Mouse (Mus musculus) limb, embryonic 15.5 days (tissue): ENCODE results near the gene Atp7a. TPM values are rescaled to one million over a fixed set of nuclear protein-coding genes. Genes with fewer than 3 reads are reported as not detected.
"Not testable (repeated sequence)": the region's sequence is repeated elsewhere in the genome, so short reads cannot be mapped to it uniquely, and the experiment has no call there.

Experiments
- ATAC-seq: fragments of 200-750 bp; cut with Nextera tagmentation; 2 replicates; pipeline ENCODE4 v1.8.0; 2017; ENCODE audit warnings: low read depth, moderate TSS enrichment; ENCODE audit not compliant: insufficient number of reproducible peaks, low FRiP score, low TSS enrichment
- H3K27ac ChIP-seq: fragments of 300-500 bp; sonication (generic); 2 replicates; pipeline ENCODE4 v1.5.1; 2015; ENCODE audit warnings: moderate library complexity, mild to moderate bottlenecking, inconsistent platforms
- H3K27me3 ChIP-seq: fragments of 300-500 bp; sonication (generic); 2 replicates; pipeline ENCODE4 v1.6.1; 2015; ENCODE audit warnings: inconsistent platforms
- H3K36me3 ChIP-seq: fragments of 300-500 bp; sonication (generic); 2 replicates; pipeline ENCODE4 v1.6.1; 2015; ENCODE audit warnings: inconsistent platforms
- H3K4me1 ChIP-seq: fragments of 300-500 bp; sonication (generic); 2 replicates; pipeline ENCODE4 v1.6.1; 2015; ENCODE audit warnings: inconsistent platforms
- H3K4me2 ChIP-seq: fragments of 300-500 bp; sonication (generic); 2 replicates; pipeline ENCODE4 v1.6.1; 2015; ENCODE audit warnings: mild to moderate bottlenecking, inconsistent platforms
- H3K4me3 ChIP-seq: fragments of 300-500 bp; sonication (generic); 2 replicates; pipeline ENCODE4 v1.5.1; 2015; ENCODE audit warnings: mild to moderate bottlenecking, inconsistent platforms
- H3K9ac ChIP-seq: fragments of 300-500 bp; sonication (generic); 2 replicates; pipeline ENCODE4 v1.6.1; 2015; ENCODE audit warnings: inconsistent platforms
- H3K9me3 ChIP-seq: fragments of 300-500 bp; sonication (generic); 2 replicates; pipeline ENCODE4 v1.6.1; 2016; ENCODE audit warnings: inconsistent platforms
- WGBS: fragments of 180-500 bp; shearing (Covaris S2); methylation state at CpG from one replicate; pipeline ENCODE4 v1.1.7; 2015; 5-methylcytosine and 5-hydroxymethylcytosine counted together
- polyA plus RNA-seq: library from polyadenylated mRNA; unstranded; fragments of >200 nt; fragmentation: Nextera tagmentation; extraction: Ambion mirVana; gene quantifications from 2 replicates; pipeline ENCODE4 v1.2.1, GENCODE M21; 2015

Atp7a gene
- 23.0 and 24.0 TPM in 2 replicates for polyA plus RNA-seq

GRCm38 (mm10) chrX:106026418-106027342 lies at the start of gene Atp7a:
Gene Atp7a (plus strand): TSS chrX:106027276.
- H3K9ac ChIP-seq = peak within 1 kb of the TSS; percentile 32; the same call in 1 of the 2 replicates
- peak within 1 kb of the TSS; percentile 42 for H3K4me2 ChIP-seq
- peak within 1 kb of the TSS; percentile 49 for H3K4me3 ChIP-seq
- ATAC-seq = peak; percentile 88
- H3K9me3 ChIP-seq = no peaks in the 10 kb centered on the region
- no peaks in the 10 kb centered on the region; the same call in 1 of the 2 replicates for H3K36me3 ChIP-seq
- no peaks in the 10 kb centered on the region for H3K27me3 ChIP-seq
- WGBS = 20% methylated on average over 36 of the region's 36 CpGs
- no peaks in the 10 kb centered on the region for H3K4me1 ChIP-seq
- H3K27ac ChIP-seq = peak within 1 kb of the TSS; percentile 75

GRCm38 (mm10) chrX:106001605-106002004 lies 25.5 kb upstream of the Atp7a start:
- H3K4me2 ChIP-seq = no peak overlapping the region
- H3K4me3 ChIP-seq = no peak overlapping the region
- no peak for ATAC-seq
- no peaks in the 10 kb centered on the region for H3K4me1 ChIP-seq
- no peaks in the 10 kb centered on the region for H3K27me3 ChIP-seq
- WGBS = 72% methylated on average over 1 of the region's 1 CpGs
- H3K9me3 ChIP-seq = no peaks in the 10 kb centered on the region
- H3K36me3 ChIP-seq = no peaks in the 10 kb centered on the region
- no peak overlapping the region for H3K9ac ChIP-seq
- no peak overlapping the region for H3K27ac ChIP-seq

DNA sequence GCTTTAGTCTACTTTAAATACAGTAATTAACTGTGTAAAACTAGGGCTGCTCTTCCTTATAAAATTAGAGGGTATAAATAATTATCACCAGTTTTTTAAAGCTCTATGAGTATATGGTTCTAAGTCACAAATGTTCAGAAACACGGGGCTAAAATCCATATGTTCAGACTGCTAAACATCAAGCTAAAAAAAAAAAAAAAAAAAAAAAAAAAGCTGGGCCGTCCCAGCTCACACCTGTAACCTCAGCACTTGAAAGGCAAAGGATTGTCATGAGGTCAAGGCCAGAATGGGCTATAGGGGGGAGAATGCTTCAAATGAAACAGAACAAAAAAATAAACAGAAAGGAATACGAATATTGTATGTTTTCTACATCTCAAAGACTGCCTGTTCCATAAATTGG lies 16.3 kb upstream of the Atp7a start:
- H3K27ac ChIP-seq = no peak overlapping the region
- 11% methylated on average over 3 of the region's 3 CpGs for WGBS
- 0 out of 2 replicates have a peak, but pooled peaks cover 2% of the 10 kb centered on the region for H3K27me3 ChIP-seq
- H3K4me3 ChIP-seq = peak overlapping the region; percentile 57
- no peaks in the 10 kb centered on the region for H3K9me3 ChIP-seq
- peak overlapping the region; percentile 31 for H3K4me2 ChIP-seq
- 0 out of 2 replicates have a peak, but pooled peaks cover 5% of the 10 kb centered on the region for H3K4me1 ChIP-seq
- ATAC-seq = no peak
- H3K9ac ChIP-seq = no peak overlapping the region
- no peaks in the 10 kb centered on the region for H3K36me3 ChIP-seq

- H3K9me3 ChIP-seq = no peaks in the 10 kb centered on the region
- peak within 1 kb of the TSS; percentile 93 for H3K27ac ChIP-seq
- peak within 1 kb of the TSS; percentile 42 for H3K9ac ChIP-seq
- peak within 1 kb of the TSS; percentile 40 for H3K4me2 ChIP-seq
- peak within 1 kb of the TSS; percentile 57 for H3K4me3 ChIP-seq
- WGBS = 24% methylated on average over 45 of the region's 45 CpGs
- 0 out of 2 replicates have a peak, but pooled peaks cover 2% of the 10 kb centered on the region for H3K27me3 ChIP-seq
- H3K4me1 ChIP-seq = 0 out of 2 replicates have a peak, but pooled peaks cover 5% of the 10 kb centered on the region
- ATAC-seq = peak; percentile 93
- no peaks in the 10 kb centered on the region for H3K36me3 ChIP-seq
Observed at GRCm38 (mm10) chrX:106011465-106012159, 15.5 kb upstream of the Atp7a start, which contains the start of gene Magt1. Gene Magt1 (minus strand): TSS chrX:106011906.

DNA sequence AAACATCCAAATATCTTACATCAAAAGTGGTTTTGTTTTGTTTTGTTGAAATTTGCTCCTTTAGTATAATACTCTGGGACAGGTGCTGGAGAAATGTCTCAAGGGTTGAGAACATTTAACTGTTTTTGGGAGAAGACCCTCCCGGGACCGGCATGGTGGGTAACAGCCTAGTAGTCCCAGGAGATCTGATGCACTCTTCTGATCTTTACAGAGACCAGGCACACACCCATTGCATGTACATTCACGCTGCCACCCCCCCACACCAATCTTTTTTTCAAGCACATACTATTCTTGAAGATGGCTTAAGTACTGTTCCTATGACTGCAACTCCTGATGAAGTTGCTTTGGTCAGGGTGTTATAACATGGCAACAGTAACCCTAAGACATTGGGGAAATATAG lies 14.5 kb upstream of the Atp7a start:
- Histone ChIP-seq H3K9me3 (no peaks in the 10 kb centered on the region), H3K9ac (no peak overlapping the region), H3K4me2 (peak overlapping the region; percentile 40; the same call in 1 of the 2 replicates), H3K4me1 (0 out of 2 replicates have a peak, but pooled peaks cover 5% of the 10 kb centered on the region), H3K4me3 (no peak overlapping the region), H3K27ac (peak overlapping the region; percentile 82), H3K36me3 (no peaks in the 10 kb centered on the region), H3K27me3 (0 out of 2 replicates have a peak, but pooled peaks cover 2% of the 10 kb centered on the region)
- WGBS = 77% methylated on average over 3 of the region's 3 CpGs
- ATAC-seq = no peak

GRCm38 (mm10) chrX:106013217-106013616 lies 13.9 kb upstream of the Atp7a start:
- Histone ChIP-seq H3K4me2 (no peak overlapping the region), H3K9ac (no peak overlapping the region), H3K4me1 (0 out of 2 replicates have a peak, but pooled peaks cover 5% of the 10 kb centered on the region), H3K27me3 (0 out of 2 replicates have a peak, but pooled peaks cover 2% of the 10 kb centered on the region), H3K9me3 (no peaks in the 10 kb centered on the region), H3K27ac (no peak overlapping the region), H3K36me3 (no peaks in the 10 kb centered on the region), H3K4me3 (no peak overlapping the region)
- no peak for ATAC-seq
- 19% methylated on average over 2 of the region's 2 CpGs for whole genome bisulfite sequencing

- not testable (repeated sequence) for H3K9me3 ChIP-seq, H3K9ac ChIP-seq, H3K36me3 ChIP-seq, H3K27ac ChIP-seq, H3K27me3 ChIP-seq, H3K4me3 ChIP-seq, H3K4me2 ChIP-seq, ATAC-seq, H3K4me1 ChIP-seq
- 68% methylated on average over 2 of the region's 2 CpGs for WGBS
Observed at GRCm38 (mm10) chrX:106014741-106015377, 12.2 kb upstream of the Atp7a start.

DNA sequence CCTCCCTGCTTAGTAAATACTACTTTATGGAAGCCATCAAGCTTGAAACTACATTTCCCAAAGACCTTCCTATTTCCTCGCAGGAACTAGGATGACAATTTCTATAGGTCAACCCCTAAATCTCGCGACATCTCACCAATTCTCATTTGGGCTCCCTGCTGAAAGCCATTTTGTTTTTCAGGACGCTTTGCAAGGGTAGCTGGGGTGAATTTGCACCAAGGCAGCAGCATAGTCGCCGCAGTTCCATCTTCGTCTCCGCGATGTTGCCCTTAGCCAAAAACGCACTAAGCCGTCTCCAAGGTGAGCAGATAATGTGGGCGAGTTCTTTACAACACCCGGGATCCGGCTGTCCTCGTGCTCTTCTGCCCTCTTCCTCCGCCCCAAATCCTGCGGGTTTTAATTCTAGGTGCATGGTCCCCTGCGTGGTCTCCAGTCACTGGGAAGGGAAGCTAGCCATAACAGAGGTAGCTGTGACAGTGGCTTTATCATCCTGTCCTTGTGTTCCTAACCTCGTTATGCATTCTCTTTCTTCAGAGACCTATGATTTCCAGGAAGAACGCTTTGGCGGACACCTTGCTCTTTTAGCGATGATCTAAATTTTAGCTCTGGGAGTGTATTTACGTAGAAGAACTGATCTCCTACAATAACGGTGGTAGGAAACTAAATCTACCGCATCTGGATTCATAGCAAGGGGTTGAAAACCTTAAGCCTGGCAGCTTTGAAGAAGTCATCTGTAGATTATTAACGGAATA lies 11.3 kb upstream of the Atp7a start, which contains the start of gene Cox7b:
Gene Cox7b (plus strand): TSS at position 130 of the 752 bp plus-strand sequence.
- WGBS = 13% methylated on average over 26 of the region's 26 CpGs
- no peak for ATAC-seq
- H3K9ac ChIP-seq = peak within 1 kb of the TSS; percentile 68
- H3K27ac ChIP-seq = peak within 1 kb of the TSS; percentile 91
- no peaks in the 10 kb centered on the region for H3K4me1 ChIP-seq
- peak within 1 kb of the TSS; percentile 55 for H3K4me3 ChIP-seq
- H3K27me3 ChIP-seq = 0 out of 2 replicates have a peak, but pooled peaks cover 2% of the 10 kb centered on the region
- peak within 1 kb of the TSS; percentile 31 for H3K4me2 ChIP-seq
- no peaks in the 10 kb centered on the region for H3K9me3 ChIP-seq
- H3K36me3 ChIP-seq = peaks cover 4% of the 10 kb centered on the region; the same call in 1 of the 2 replicates

DNA sequence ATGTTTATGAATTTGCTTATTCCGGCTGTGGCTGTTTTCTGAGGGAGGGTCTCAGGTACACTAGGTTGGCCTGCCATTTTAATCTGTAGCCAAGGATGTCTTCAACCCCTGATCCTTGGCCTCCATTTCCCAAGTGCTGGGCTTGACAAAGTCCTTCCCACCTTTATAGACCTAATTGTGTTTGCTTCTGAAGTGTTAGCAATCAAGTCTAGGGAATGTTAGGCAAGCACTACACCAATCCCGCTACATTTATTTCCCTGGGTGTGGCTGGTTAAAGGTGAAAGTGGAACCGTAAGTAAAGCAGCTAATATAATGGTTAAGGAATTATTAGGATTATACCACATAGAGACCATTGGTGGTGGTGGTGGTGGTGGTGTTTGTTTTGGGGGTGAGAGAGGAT lies 10.0 kb upstream of the Atp7a start:
- no peaks in the 10 kb centered on the region for H3K27me3 ChIP-seq
- H3K4me3 ChIP-seq = no peak overlapping the region
- no peak overlapping the region for H3K9ac ChIP-seq
- WGBS = 79% methylated on average over 3 of the region's 3 CpGs
- H3K27ac ChIP-seq = no peak overlapping the region
- ATAC-seq = no peak
- peaks cover 8% of the 10 kb centered on the region for H3K36me3 ChIP-seq
- H3K9me3 ChIP-seq = no peaks in the 10 kb centered on the region
- no peaks in the 10 kb centered on the region for H3K4me1 ChIP-seq
- H3K4me2 ChIP-seq = no peak overlapping the region; the same call in 1 of the 2 replicates

DNA sequence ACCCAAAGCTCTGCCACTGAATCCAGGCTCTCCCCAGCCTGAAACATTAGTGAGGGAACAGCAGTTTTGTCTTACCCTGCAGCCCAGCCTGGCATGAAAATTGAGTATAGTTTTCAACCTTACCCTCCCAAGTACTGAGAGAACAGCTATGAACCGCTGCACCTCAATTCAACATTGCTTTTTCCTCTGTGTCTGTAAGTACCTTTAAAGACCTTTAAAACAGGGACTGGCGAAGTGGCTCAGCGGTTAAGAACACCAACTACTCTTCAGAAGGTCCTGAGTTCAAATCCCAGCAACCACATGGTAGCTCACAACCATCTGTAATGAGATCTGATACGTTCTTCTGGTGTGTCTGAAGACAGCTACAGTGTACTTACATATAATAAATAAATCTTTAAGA lies 9.6 kb upstream of the Atp7a start:
- no peak overlapping the region for H3K27ac ChIP-seq
- no peaks in the 10 kb centered on the region for H3K9me3 ChIP-seq
- H3K27me3 ChIP-seq = no peaks in the 10 kb centered on the region
- 87% methylated on average over 4 of the region's 4 CpGs for WGBS
- no peak for ATAC-seq
- no peak overlapping the region for H3K9ac ChIP-seq
- no peaks in the 10 kb centered on the region for H3K4me1 ChIP-seq
- no peak overlapping the region for H3K4me2 ChIP-seq
- peaks cover 8% of the 10 kb centered on the region for H3K36me3 ChIP-seq
- H3K4me3 ChIP-seq = no peak overlapping the region

GRCm38 (mm10) chrX:106027343-106027674 lies 233 bp downstream of the Atp7a start:
- Histone ChIP-seq H3K9ac (peak overlapping the region; percentile 32; the same call in 1 of the 2 replicates), H3K27ac (peak overlapping the region; percentile 70; the same call in 1 of the 2 replicates), H3K9me3 (no peaks in the 10 kb centered on the region), H3K4me3 (peak overlapping the region; percentile 49), H3K27me3 (no peaks in the 10 kb centered on the region), H3K4me1 (no peaks in the 10 kb centered on the region), H3K36me3 (no peaks in the 10 kb centered on the region), H3K4me2 (peak overlapping the region; percentile 42; the same call in 1 of the 2 replicates)
- no peak for ATAC-seq
- WGBS = 25% methylated on average over 8 of the region's 8 CpGs
